Mouse (Mus musculus): ENCODE results near the gene Scnn1b.

- TF ChIP-seq CTCF (IDR thresholded peaks at IDR 0.05; ENCODE audit: control insufficient read depth, insufficient read depth, insufficient read length) (no peak), MYOG (IDR thresholded peaks at IDR 0.05; ENCODE audit: control insufficient read depth, extremely low read depth, insufficient read length) (no peak), USF1 (IDR thresholded peaks at IDR 0.05; ENCODE audit: low read depth) (no peak), MAX (IDR thresholded peaks at IDR 0.05) (no peak)
Measured at GRCm38 (mm10) chr7:121931246-121931645, 66.4 kb downstream of the Scnn1b start.

Measured in C2C12 (cell line).